Mouse (Mus musculus): ENCODE results near the gene Tlcd1. TPM values are rescaled to one million over a fixed set of nuclear protein-coding genes. Genes with fewer than 3 reads are reported as not detected.

The Tlcd1 gene
- polyA plus RNA-seq, 1 experiment from 2014 or later, result 39.9 TPM

DNA sequence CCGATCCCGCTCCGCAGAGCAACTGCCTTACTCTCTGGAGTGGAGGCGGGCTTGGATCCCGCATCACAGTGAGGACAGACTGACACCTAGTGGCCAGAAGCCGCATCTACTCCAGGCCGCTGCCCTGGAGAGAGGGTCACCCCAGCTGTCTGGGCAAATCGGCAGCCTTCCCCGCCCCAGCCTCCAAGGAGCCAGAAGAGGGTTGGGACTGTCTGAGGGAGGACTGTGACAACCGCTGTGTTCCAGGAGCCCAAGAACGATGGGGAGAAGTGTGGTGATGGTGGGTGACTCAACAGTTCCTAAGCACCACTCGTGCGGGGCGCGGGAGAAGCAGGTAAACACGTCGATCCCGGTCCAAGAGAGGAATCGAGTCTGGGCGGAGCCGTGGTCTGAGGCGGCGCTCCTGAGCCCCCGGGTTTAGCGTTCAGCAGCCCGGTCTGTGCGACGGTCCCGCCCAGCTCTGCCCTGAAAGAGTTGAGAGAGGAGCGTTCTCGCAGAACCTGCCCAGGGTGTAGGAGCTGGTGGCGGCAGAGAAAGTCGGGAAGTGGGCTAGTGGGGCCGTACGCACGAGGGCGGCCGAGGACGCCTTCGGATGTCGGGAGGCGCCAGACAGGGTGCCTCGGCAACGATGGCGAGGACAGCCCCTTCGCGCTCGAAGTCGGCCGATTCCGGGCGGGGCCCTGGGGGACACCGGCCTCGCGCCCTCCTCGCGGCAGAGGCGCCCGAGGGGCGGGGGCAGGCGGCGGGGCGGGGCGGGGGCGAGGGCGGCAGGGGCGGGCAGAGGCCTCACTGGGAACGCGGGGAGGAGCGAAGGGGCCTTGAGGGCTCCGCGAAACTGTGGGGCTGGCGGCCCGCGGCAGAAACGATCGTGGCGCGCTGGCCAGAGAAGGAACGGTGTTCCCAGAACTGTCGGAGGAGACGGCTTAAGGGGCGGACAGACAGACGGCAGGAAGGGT is 1.7 kb downstream of the Tlcd1 start:
- WGBS (ENCODE audit: insufficient replicate concordance), result under 1% methylated on average over 73 of the region's 84 CpGs
- peak overlapping the region; percentile 98 for H3K27ac ChIP-seq (ENCODE audit: low read length)
- peak overlapping the region; percentile 71 for H3K4me2 ChIP-seq (ENCODE audit: low read depth, low read length)
- no peaks in the 10 kb centered on the region for H3K27me3 ChIP-seq (ENCODE audit: control insufficient read depth, insufficient read depth, low read depth, low read length)
- peak overlapping the region; percentile 95 for H3K9ac ChIP-seq (ENCODE audit: low read depth, low read length)
- H3K4me3 ChIP-seq (ENCODE audit: low read depth, low read length), result peak overlapping the region; percentile 87
- ATAC-seq (ENCODE audit: low read depth), result peak; percentile 78
- H3K4me1 ChIP-seq (ENCODE audit: control insufficient read depth, low read depth, low read length), result peaks cover 51% of the 10 kb centered on the region
- H3K9me3 ChIP-seq (replicated peaks; ENCODE audit: control insufficient read depth, low read length), result no peaks in the 10 kb centered on the region
- peaks cover 27% of the 10 kb centered on the region for H3K36me3 ChIP-seq (ENCODE audit: control insufficient read depth, insufficient read depth)

DNA sequence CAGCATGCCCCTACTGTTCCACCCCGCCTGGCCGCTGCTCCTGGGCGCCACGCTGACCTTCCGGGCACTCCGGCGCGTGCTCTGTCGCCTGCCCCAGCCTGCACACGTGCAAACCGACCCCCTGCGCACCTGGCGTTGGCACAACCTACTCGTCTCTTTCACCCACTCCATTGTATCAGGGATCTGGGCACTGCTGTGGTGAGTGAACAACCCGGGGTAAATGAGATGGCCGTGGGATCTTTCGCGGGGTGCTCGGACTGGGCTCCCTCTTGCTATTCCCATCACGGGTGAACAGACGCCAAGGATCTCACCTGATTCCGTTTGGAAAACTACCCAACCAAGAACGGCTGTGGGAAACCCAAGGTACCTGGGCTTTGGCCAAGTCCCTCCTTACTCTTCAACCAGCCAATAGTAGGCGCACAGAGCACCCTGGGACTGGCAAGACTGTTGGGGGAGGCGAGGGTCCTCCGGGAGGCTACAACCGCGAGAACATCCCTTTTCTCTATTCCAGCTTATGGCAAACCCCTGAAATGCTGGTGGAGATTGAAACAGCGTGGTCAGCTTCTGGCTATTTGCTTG is 2.4 kb downstream of the Tlcd1 start:
- no peaks in the 10 kb centered on the region for H3K9me3 ChIP-seq (replicated peaks; ENCODE audit: control insufficient read depth, low read length)
- H3K9ac ChIP-seq (ENCODE audit: low read depth, low read length), result peak overlapping the region; percentile 95
- H3K4me1 ChIP-seq (ENCODE audit: control insufficient read depth, low read depth, low read length), result peaks cover 53% of the 10 kb centered on the region
- H3K27ac ChIP-seq (ENCODE audit: low read length), result peak overlapping the region; percentile 98
- under 1% methylated on average over 29 of the region's 29 CpGs for WGBS (ENCODE audit: insufficient replicate concordance)
- H3K36me3 ChIP-seq (ENCODE audit: control insufficient read depth, insufficient read depth), result peaks cover 27% of the 10 kb centered on the region
- H3K4me3 ChIP-seq (ENCODE audit: low read depth, low read length), result peak overlapping the region; percentile 87
- no peaks in the 10 kb centered on the region for H3K27me3 ChIP-seq (ENCODE audit: control insufficient read depth, insufficient read depth, low read depth, low read length)
- 0 out of 2 replicates have a peak, but pooled peaks have one; percentile 0 for ATAC-seq (ENCODE audit: low read depth)
- peak overlapping the region; percentile 71 for H3K4me2 ChIP-seq (ENCODE audit: low read depth, low read length)

DNA sequence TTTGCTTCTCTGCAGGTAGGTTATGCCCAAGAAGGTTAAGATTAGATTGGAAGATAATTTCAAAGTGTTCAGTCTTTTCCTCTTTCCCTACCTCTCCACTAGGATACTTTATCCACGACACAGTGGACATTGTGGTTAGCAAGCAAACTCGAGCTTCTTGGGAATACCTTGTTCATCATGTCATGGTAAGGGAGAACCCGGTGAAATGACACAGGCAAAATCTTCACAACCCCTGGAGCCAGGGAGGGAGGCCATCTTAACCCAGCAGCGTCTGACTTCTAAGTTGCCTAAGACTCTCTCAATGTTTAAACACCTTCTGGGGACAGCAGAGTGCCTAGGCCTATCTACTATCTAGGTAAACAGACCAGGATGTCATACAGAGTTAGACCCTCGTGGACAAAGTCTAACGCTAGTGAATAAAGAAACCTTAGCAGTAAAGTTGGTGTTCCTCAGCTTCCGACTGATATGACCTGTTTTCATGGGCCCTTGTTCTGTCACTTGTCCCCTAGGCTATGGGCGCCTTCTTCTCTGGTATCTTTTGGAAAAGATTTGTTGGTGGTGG is 3.0 kb downstream of the Tlcd1 start:
- Histone ChIP-seq H3K27ac (ENCODE audit: low read length) (peak overlapping the region; percentile 98), H3K36me3 (ENCODE audit: control insufficient read depth, insufficient read depth) (peaks cover 27% of the 10 kb centered on the region), H3K4me1 (ENCODE audit: control insufficient read depth, low read depth, low read length) (peaks cover 53% of the 10 kb centered on the region), H3K4me3 (ENCODE audit: low read depth, low read length) (peak overlapping the region; percentile 87), H3K4me2 (ENCODE audit: low read depth, low read length) (peak overlapping the region; percentile 71), H3K27me3 (ENCODE audit: control insufficient read depth, insufficient read depth, low read depth, low read length) (no peaks in the 10 kb centered on the region), H3K9me3 (replicated peaks; ENCODE audit: control insufficient read depth, low read length) (no peaks in the 10 kb centered on the region), H3K9ac (ENCODE audit: low read depth, low read length) (peak overlapping the region; percentile 95)
- no peak for ATAC-seq (ENCODE audit: low read depth)
- WGBS (ENCODE audit: insufficient replicate concordance), result 11% methylated on average over 8 of the region's 8 CpGs

DNA sequence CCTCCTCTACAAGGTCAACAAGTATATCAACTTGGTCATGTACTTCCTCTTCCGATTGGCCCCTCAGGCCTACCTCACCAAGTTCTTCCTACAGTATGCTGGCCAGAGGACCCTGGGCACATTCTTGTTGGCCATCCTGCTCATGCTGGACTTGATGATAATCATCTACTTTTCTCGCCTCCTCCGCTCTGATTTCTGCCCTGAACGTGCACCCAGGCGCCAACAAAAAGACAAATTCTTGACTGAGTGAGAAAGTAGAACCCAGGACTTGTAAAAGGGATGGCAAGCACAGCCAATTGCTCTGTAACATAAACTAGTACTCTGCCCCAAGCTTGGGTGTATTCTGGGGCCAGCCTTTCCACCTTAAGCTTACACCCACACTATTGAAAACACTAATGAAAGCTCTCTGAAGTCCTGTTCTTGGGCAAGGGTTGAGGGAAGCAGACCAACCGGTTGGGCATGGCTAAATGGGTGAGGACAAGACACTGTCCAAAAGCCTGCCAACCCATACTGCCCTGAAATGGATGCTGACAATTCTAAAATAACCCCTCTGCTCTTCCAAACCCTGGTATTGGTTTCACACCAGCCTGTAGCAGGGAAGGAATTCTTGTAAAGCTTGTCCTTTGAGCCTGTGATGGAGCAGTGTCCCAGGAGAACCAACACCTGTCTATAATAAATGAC is 3.7 kb downstream of the Tlcd1 start:
- H3K9me3 ChIP-seq (replicated peaks; ENCODE audit: control insufficient read depth, low read length), result no peaks in the 10 kb centered on the region

DNA sequence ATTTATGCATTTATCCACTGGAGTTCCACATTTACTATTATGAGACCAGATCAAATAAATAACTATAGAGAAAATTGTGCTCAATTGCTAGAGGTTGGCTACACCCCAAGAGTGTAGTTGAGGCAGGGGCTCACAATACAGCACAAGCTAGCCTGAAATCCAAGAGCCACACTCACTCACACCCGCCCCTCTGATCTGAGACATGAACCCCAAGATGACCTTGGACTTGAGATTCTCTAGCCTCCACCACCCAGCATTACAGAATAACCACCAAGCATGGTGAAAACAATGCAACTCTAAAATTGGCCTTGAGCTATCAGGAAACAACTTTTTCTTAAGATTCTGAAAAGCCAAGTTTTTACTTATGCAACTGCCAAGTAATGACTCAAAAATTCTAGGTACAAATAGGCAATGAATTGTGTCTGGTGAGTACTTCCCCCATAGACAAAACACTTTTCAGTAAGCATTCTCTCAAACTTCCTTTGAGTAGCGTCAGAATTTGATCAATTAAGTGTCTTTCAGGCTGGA is 5.4 kb downstream of the Tlcd1 start:
- peak overlapping the region; percentile 71 for H3K4me2 ChIP-seq (ENCODE audit: low read depth, low read length)
- peak overlapping the region; percentile 99 for H3K4me3 ChIP-seq (ENCODE audit: low read depth, low read length)

More for the DNA sequence above, 3.7 kb downstream of the Tlcd1 start:
- peaks cover 46% of the 10 kb centered on the region for H3K4me1 ChIP-seq (ENCODE audit: control insufficient read depth, low read depth, low read length)
- H3K9ac ChIP-seq (ENCODE audit: low read depth, low read length), result peak overlapping the region; percentile 95
- peak overlapping the region; percentile 71 for H3K4me2 ChIP-seq (ENCODE audit: low read depth, low read length)
- peaks cover 27% of the 10 kb centered on the region for H3K36me3 ChIP-seq (ENCODE audit: control insufficient read depth, insufficient read depth)
- peak overlapping the region; percentile 87 for H3K4me3 ChIP-seq (ENCODE audit: low read depth, low read length)
- H3K27ac ChIP-seq (ENCODE audit: low read length), result peak overlapping the region; percentile 98
- 33% methylated on average over 6 of the region's 6 CpGs for WGBS (ENCODE audit: insufficient replicate concordance)
- no peaks in the 10 kb centered on the region for H3K27me3 ChIP-seq (ENCODE audit: control insufficient read depth, insufficient read depth, low read depth, low read length)
- no peak for ATAC-seq (ENCODE audit: low read depth)

DNA sequence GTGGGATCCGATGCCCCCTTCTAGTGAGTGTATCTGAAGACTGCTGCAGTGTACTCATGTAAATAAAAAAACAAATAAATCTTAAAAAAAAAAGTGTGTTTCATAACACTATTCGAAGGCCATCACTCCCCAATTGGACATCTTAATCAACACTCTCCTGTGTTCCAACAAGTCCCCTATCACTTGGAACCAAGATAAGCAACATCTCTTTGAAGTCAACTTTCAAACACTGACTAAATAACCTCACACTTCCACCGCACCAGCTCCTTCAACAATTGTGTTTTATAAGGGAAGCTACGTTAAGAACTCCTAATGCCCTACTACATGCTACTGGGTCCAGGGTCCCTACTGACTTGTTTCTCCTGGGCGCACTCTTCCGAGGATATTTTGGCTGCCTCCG is 5.9 kb downstream of the Tlcd1 start:
- no peak for ATAC-seq (ENCODE audit: low read depth)
- Histone ChIP-seq H3K4me3 (ENCODE audit: low read depth, low read length) (peak overlapping the region; percentile 99), H3K9me3 (replicated peaks; ENCODE audit: control insufficient read depth, low read length) (no peaks in the 10 kb centered on the region), H3K36me3 (ENCODE audit: control insufficient read depth, insufficient read depth) (peaks cover 27% of the 10 kb centered on the region), H3K27me3 (ENCODE audit: control insufficient read depth, insufficient read depth, low read depth, low read length) (peaks cover 13% of the 10 kb centered on the region), H3K9ac (ENCODE audit: low read depth, low read length) (peak overlapping the region; percentile 94), H3K27ac (ENCODE audit: low read length) (peak overlapping the region; percentile 91), H3K4me1 (ENCODE audit: control insufficient read depth, low read depth, low read length) (peaks cover 38% of the 10 kb centered on the region), H3K4me2 (ENCODE audit: low read depth, low read length) (peak overlapping the region; percentile 71)
- under 1% methylated on average over 7 of the region's 7 CpGs for WGBS (ENCODE audit: insufficient replicate concordance)

More for the DNA sequence above, 5.4 kb downstream of the Tlcd1 start:
- H3K27ac ChIP-seq (ENCODE audit: low read length), result peak overlapping the region; percentile 91
- peak overlapping the region; percentile 94 for H3K9ac ChIP-seq (ENCODE audit: low read depth, low read length)
- peaks cover 27% of the 10 kb centered on the region for H3K36me3 ChIP-seq (ENCODE audit: control insufficient read depth, insufficient read depth)
- H3K27me3 ChIP-seq (ENCODE audit: control insufficient read depth, insufficient read depth, low read depth, low read length), result peaks cover 7% of the 10 kb centered on the region
- no peaks in the 10 kb centered on the region for H3K9me3 ChIP-seq (replicated peaks; ENCODE audit: control insufficient read depth, low read length)
- H3K4me1 ChIP-seq (ENCODE audit: control insufficient read depth, low read depth, low read length), result peaks cover 38% of the 10 kb centered on the region
- ATAC-seq (ENCODE audit: low read depth), result no peak
- WGBS (ENCODE audit: insufficient replicate concordance), result 27% methylated on average over 2 of the region's 2 CpGs

DNA sequence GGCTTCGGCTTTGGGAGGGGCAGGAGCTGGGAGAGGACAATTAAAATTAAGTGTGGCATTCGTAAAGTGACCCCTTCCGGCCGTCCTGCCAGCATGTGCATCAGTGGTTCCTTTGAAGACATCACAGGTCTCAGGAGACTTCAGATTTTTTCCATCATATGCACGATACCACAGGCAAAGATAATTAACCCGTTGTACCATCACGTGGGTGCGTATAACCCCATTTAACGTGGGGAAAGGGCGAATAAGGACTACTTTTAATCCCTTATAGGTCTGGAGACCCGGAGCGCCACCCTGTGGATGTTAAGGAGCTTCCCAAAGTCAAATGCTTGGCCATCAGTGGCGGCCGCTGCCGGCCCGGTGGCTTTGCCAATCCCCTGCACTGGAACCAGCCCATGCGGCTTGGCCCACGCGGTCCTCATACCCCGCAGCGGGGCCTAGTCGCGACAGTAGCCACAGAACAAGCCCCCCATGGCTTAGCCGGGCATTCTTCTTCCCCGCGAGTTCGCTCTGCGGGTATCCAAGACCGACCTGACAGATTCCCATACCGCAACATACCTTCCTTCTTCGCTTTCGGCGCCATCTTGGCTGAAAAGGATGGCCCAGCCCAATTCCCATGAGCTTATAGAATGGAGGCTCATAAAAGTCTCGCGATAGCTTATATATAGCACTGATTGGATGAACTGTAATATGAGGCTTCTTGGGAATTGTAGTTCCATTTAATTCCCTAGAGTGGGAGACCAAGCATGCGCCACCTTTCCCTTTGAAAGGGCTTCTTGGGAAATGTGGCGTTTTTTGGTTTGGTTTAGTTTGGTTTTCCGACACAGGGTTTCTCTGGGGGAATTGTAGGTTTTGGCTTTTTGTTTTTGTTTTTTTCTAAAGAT is 6.7 kb downstream of the Tlcd1 start, which contains the start of gene Rpl23a:
TSS of gene Rpl23a (minus strand) at position 624 of the 884 bp plus-strand sequence.
- Histone ChIP-seq H3K9ac (ENCODE audit: low read depth, low read length) (peak within 1 kb of the TSS; percentile 94), H3K36me3 (ENCODE audit: control insufficient read depth, insufficient read depth) (peaks cover 27% of the 10 kb centered on the region), H3K27ac (ENCODE audit: low read length) (peak within 1 kb of the TSS; percentile 91), H3K27me3 (ENCODE audit: control insufficient read depth, insufficient read depth, low read depth, low read length) (peaks cover 20% of the 10 kb centered on the region), H3K4me3 (ENCODE audit: low read depth, low read length) (peak within 1 kb of the TSS; percentile 99), H3K4me2 (ENCODE audit: low read depth, low read length) (peak within 1 kb of the TSS; percentile 71), H3K9me3 (replicated peaks; ENCODE audit: control insufficient read depth, low read length) (no peaks in the 10 kb centered on the region), H3K4me1 (ENCODE audit: control insufficient read depth, low read depth, low read length) (peaks cover 38% of the 10 kb centered on the region)
- under 1% methylated on average over 38 of the region's 38 CpGs for WGBS (ENCODE audit: insufficient replicate concordance)
- peak; percentile 79 for ATAC-seq (ENCODE audit: low read depth)

Measured in liver, embryonic 16.5 days (tissue).